Comparison of ENCODE assay signal across 22 mouse cellular contexts in genomic region chr2:18116432-18116831, GRCm38 (mm10).
DNase-seq lines count a peak whose midpoint lies in the region; ATAC-seq and TF ChIP-seq lines count a peak whose summit lies in the region.
"Had no signal": no experiment of that assay in that cellular context is flagged by ENCODE, and none has a peak within 500 bp of the region (broad histone marks: within the 10 kb centered on the region; RNA-seq: fewer than 3 reads in every experiment).

No protein-coding gene starts in this region.

- peak; percentile 71 for DNase-seq in heart, adult 11 months
- no peak for DNase-seq in heart, adult 8-10 months (ENCODE audit: low spot score)
- DNase-seq in ZHBTc4 (ENCODE audit: low read depth, low spot score), result peak; percentile 40
- peak; percentile 47 for DNase-seq in gonadal fat pad, adult 2 months (ENCODE audit: low read depth)
- no peak for DNase-seq in ovary, adult 18-20 months (ENCODE audit: low spot score)
- DNase-seq in kidney, adult 18-20 months, result no peak
- DNase-seq: adrenal gland, postnatal 36 days; B cell, adult 2 months; cerebellum, adult 11 months; cerebellum, adult 8-10 months; cerebellum, postnatal 36 days; gastrocnemius, postnatal 36 days; heart, adult 2 months had no signal

- no peaks in the 10 kb centered on the region for H3K4me1 ChIP-seq in ES-Bruce4 (ENCODE audit: control insufficient read depth, insufficient read depth, low read length)
- H3K4me1 ChIP-seq: hindbrain, embryonic 10.5 days; intestine, embryonic 15.5 days had no signal

- no peaks in the 10 kb centered on the region for H3K27me3 ChIP-seq in ES-Bruce4 (ENCODE audit: control insufficient read depth, insufficient read depth, low read length, poor library complexity, severe bottlenecking)
- H3K27me3 ChIP-seq: heart, embryonic 12.5 days; intestine, embryonic 15.5 days had no signal

- no peaks in the 10 kb centered on the region for H3K9me3 ChIP-seq in ES-Bruce4 (replicated peaks; ENCODE audit: control insufficient read depth, insufficient read depth, low read length, poor library complexity, severe bottlenecking)
- H3K9me3 ChIP-seq: forebrain, embryonic 10.5 days; heart, embryonic 12.5 days; hindbrain, embryonic 10.5 days; intestine, embryonic 15.5 days had no signal

- peak; percentile 66; the same call in 1 of the 2 replicates for TF ChIP-seq EP300 in ES-Bruce4 (IDR thresholded peaks at IDR 0.05; ENCODE audit: insufficient read depth, low read depth, low read length)

- H3K9ac ChIP-seq in ES-Bruce4 (ENCODE audit: low read depth, poor library complexity, severe bottlenecking), result no peak overlapping the region
- H3K9ac ChIP-seq: heart, embryonic 12.5 days; hindbrain, embryonic 14.5 days; intestine, embryonic 15.5 days had no signal

- no peak for TF ChIP-seq POLR2A in ES-Bruce4 (IDR thresholded peaks at IDR 0.05; ENCODE audit: insufficient read depth, low read length)

- H3K4me3 ChIP-seq in ES-Bruce4 (ENCODE audit: low read depth, low read length), result no peak overlapping the region
- H3K4me3 ChIP-seq: forebrain, embryonic 10.5 days; heart, adult 2 months; heart, embryonic 12.5 days; hindbrain, embryonic 10.5 days; intestine, embryonic 15.5 days had no signal

- no peak for TF ChIP-seq CTCF in ES-Bruce4 (IDR thresholded peaks at IDR 0.05; ENCODE audit: low read depth, low read length)

- no peak for ATAC-seq in frontal cortex, adult (ENCODE audit: low TSS enrichment)
- ATAC-seq: CD4-positive, CD25-positive, alpha-beta regulatory T cell, adult 4 months; forebrain, embryonic 14.5 days; intestine, embryonic 15.5 days had no signal

- no peaks in the 10 kb centered on the region; the same call in none of the 2 replicates for H3K36me3 ChIP-seq in ES-Bruce4 (ENCODE audit: control insufficient read depth, insufficient read depth, low read length, poor library complexity, severe bottlenecking)

- H3K27ac ChIP-seq in ES-Bruce4 (ENCODE audit: insufficient read depth, low read length), result peak overlapping the region; percentile 17; the same call in 1 of the 2 replicates
- H3K27ac ChIP-seq: forebrain, embryonic 10.5 days; heart, adult 2 months; hindbrain, embryonic 10.5 days; hindbrain, embryonic 14.5 days; intestine, embryonic 15.5 days had no signal

Comparison
In these comparisons a context has a peak if more than half of its experiments do, and no peak if none do; other contexts are left out.
1. DNase-seq: peak in heart, adult 11 months (single experiment), ZHBTc4 (single experiment) and gonadal fat pad, adult 2 months (single experiment); none in heart, adult 8-10 months (single experiment), ovary, adult 18-20 months (single experiment) and kidney, adult 18-20 months (single experiment).